Mouse (Mus musculus): ENCODE measurements around the gene Dync1i2.

Dync1i2 gene

DNA sequence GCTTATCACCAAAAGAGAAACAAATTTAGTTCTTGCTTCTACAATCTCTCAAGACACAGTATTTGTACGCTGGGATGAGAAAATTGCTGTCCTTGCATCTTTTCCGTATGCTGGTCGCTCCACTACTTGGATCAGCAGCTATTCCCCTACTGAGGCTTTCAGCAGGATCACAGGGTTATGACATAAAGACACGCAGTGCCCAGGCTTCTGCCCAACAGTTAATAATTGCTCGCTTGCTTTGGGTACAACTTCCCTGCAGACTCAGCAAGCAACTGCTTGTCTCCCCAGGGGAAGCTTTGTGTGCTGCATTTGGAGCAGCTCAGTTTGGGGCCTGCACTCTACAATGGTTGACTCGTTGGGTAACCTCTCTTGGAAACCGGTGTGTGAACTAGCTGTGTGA, 64.2 kb downstream of the Dync1i2 start:
- no peak for DNase-seq

GRCm38 (mm10) chr2:71278791-71279775, 67.6 kb downstream of the Dync1i2 start:
- peak; percentile 83 for DNase-seq

DNA sequence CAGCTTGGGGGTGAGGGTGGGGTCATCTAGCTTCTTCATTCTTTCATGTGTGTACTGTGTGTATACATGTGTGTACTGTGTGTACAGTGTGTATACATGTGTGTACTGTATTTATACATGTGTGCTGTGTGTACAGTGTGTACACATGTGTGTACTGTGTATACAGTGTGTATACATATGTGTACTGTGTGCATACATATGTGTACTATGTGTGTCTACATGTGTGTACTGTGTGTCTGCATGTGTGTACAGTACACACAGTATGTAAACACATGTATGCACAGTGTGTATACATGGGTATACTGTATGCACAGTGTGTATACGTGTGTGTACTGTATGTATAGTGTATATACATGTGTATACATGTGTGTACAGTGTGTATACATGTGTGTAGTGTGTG, 70.5 kb downstream of the Dync1i2 start:
- no peak for DNase-seq

DNA sequence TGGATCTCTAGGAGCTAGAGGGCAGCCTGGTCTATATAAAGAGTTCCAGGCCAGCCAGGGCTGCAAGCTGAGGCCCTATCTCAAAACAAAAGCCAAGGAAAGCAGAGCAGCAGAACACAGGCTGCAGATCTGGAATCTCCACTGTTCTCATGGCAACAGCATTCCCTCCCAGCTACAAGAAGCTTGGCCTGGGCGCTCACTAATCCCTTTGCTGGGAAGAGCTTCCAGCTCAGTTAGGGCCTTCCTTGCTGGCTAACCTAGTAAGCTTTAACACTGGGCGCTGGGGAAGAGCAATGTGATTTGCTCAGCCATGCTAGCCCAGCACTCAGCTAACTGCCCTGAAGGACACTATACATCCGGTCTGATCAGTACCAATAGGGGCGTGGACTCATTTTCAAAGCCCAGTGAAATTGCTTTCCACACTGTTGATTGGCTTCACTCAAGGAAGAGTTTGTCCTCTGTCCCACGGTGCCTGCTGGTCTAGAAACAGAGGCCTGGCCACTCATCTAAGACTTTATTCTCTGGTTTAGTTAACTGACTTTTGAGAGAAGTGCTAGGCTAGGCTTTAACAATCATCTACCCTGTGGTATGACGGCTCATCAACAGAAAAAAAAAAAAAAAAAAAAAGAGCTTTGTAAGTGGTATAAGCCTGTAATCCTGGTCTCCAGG, 78.7 kb downstream of the Dync1i2 start:
- DNase-seq = no peak

DNA sequence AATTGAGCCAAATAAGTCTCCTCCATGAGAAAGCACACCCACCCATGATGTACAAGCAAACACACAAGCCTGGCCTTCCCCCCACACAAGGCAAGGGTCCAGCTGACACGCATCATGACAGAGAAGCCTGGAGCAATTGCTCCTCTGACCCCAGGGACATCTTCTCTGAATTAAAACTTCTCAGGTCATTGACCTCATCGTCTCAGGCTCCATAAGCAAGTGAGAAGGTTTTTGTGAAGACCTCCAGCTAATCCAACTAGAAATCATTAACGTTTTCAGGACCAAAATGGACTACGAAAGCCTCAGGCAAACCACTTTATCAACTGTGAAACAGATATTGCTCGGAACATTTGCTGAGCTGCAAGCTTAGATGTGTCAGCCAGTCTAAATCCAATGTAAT, 80.1 kb downstream of the Dync1i2 start:
- DNase-seq = no peak

GRCm38 (mm10) chr2:71293983-71294382, 82.5 kb downstream of the Dync1i2 start:
- DNase-seq = no peak

GRCm38 (mm10) chr2:71294489-71294888, 83.0 kb downstream of the Dync1i2 start:
- no peak for DNase-seq

DNA sequence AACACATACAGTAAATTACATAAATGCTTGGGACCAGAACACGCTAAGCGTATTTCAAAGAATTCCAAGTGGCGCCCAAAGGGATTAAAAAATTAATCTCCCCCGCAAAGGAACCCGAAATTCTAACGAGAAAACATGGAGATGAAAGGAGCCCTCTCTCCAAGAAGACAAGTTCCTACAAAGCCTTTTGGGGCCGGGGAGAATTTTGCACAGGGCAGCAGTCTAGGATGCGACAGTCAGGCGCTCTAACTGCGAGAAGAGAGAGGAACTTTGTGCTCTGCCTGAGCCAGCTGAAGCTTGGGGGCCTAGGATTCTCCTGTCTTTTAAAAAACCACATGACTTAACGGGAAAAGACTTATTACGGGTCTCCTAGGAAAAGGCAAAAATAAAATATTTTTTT, 84.3 kb downstream of the Dync1i2 start:
- no peak for DNase-seq

DNA sequence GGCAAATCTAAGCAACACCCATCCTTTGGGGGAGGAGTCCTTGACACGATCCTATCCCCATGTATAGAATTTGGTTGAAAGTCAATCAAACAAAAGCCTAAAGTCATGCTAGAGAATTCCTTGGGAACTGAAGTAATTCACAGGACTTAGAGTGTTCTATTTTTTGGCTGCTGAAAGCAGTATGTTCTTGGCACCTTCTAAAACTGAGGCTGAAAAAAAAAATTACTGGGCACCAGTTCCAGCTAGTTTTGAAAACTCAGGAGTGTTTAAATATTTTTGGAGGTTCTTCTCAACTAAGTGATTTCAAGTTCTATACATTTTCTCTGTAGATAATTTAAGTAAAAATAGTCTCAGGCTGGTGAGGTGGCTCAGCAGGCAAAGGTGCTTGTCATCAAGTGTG, 86.0 kb downstream of the Dync1i2 start:
- DNase-seq = no peak

DNA sequence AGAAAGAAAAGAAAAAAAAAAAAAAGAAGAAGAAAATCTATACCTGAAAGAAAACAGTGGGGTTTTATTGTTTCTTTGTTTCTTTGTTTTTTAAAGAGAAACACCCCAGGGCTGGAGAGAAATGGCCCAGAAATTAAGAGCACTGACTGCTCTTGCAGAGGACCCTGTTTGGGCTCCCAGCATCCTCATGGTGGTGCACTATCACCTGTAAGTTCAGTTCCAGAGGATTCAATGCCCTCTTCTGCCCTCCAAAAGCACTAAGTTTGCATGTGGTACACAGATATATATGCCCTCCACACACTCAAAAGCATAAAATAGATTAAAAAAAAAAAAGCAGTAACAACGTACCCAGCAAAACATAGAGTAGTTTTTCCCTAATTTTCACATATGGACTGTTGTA, 87.2 kb downstream of the Dync1i2 start:
- DNase-seq = no peak

- DNase-seq = no peak
Measured at GRCm38 (mm10) chr2:71302156-71302663, 90.7 kb downstream of the Dync1i2 start.

DNA sequence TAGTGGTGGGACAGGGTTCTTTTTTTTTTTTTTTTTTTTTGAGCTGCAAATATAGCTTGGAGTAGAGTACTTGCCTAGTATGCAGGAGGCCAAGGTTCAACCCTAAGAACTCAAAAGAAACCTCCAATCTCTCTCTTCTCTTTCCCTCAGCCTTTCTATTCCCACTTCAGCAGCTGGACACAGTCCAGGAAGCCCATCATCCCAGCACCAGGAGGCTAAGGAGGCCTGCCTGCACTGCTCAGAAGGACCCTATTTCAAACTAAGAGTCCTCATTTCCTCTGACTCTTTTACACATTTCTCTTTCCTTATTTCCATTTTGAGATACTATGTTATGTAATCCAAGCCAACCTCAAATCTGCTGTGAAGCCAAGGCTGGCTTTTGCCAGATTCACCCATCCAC, 91.7 kb downstream of the Dync1i2 start:
- DNase-seq = no peak

DNA sequence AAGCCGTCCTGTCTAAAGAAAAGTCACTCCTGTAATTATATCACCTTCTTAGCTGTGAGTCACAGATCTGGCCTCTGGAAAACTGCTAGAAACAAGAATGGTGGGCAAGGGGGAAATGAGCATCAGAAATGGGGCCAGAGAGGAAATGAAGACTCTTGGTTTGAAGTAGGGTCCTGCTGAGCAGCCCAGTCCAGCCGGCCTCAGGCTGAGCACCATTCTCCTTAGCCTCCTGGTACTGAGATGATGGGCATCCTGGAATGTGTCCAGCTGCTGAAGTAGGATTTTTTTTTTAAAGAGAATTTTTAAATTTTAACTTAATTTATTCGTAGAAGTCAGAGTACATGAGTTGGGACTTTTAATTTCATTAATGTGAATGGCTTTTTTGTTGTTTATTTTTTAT, 93.3 kb downstream of the Dync1i2 start:
- no peak for DNase-seq

DNA sequence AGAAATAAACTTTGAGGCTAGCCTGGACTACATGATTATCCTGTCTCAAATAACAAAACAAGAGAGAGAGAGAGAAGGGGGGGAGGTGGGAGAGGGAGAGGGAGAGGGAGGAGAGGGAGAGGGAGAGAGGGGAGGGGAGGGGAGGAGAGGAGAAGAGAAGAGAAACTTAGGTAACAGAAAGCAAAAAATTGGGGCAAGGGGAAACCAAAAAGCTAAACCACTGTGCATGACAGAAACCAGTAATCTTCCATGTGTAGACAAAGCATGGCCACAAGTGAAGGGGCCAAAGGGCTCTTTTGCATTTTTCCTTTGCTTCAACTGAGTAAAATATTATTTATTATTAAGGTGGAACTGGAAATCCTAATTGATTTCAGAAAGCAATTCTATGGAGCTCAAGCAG, 94.9 kb downstream of the Dync1i2 start:
- DNase-seq = no peak

- DNase-seq = no peak
Measured at GRCm38 (mm10) chr2:71309726-71310125, 98.2 kb downstream of the Dync1i2 start.

DNA sequence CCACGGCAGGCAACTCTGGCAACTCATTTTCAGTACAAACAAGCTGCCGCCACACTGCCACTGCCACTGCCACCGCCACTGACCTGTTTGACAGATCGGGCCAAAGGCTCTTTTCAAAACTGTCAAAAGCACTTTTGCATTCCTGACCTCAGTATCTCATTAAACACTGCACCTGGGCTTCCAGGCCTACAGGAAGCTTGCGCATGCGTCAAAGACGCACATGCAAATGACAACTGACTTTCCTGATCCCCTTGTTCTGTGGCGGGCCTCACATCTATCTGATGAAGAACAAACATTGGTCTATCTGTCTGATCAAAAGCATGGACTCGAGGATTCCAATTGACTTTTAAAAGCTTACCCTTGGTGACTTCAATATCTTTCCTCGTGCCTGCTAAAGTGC, 100.6 kb downstream of the Dync1i2 start:
- no peak for DNase-seq

All from cerebellum, adult 11-12 months (tissue).